Mouse (Mus musculus) heart, postnatal 0 days (tissue): ENCODE data around the gene Nxph3.

Source experiments
- CTCF ChIP-seq: IDR thresholded peaks from 2 replicates; pipeline ENCODE4 v1.5.1; 2016; ENCODE audit warnings: antibody characterized with exemption, control low read depth, low read depth
- EP300 ChIP-seq: IDR thresholded peaks from 2 replicates; pipeline ENCODE4 v1.6.1; 2016; ENCODE audit warnings: antibody characterized with exemption, low read depth

- TF ChIP-seq CTCF (no peak), EP300 (no peak)
These were observed 42.7 kb upstream of the Nxph3 start for GRCm38 (mm10) chr11:95557032-95557431.
